Mouse (Mus musculus): ENCODE results near the gene Tmem203. TPM values are rescaled to one million over a fixed set of nuclear protein-coding genes. Genes with fewer than 3 reads are reported as not detected.

Gene Tmem203
- polyA plus RNA-seq, 1 experiment = 1.6 TPM

GRCm38 (mm10) chr2:25223681-25224491, 31.4 kb upstream of the Tmem203 start:
- Histone ChIP-seq H3K4me3 (replicated peaks) (peak overlapping the region; percentile 66), H3K27me3 (ENCODE audit: control insufficient read depth) (no peaks in the 10 kb centered on the region), H3K36me3 (ENCODE audit: control insufficient read depth) (peaks cover 38% of the 10 kb centered on the region), H3K9me3 (ENCODE audit: control insufficient read depth, low read length) (no peaks in the 10 kb centered on the region), H3K4me1 (ENCODE audit: control insufficient read depth) (peaks cover 55% of the 10 kb centered on the region)
- TF ChIP-seq GATA1 (IDR thresholded peaks at IDR 0.05; ENCODE audit: low read length) (peak; percentile 64), TAL1 (IDR thresholded peaks at IDR 0.05; ENCODE audit: low read length) (peak; percentile 55; the same call in 2 of the 3 replicates)

GRCm38 (mm10) chr2:25224492-25224765, 30.8 kb upstream of the Tmem203 start, which contains the start of gene Tubb4b:
Gene Tubb4b, minus strand, starts transcription at chr2:25224702.
- peaks cover 38% of the 10 kb centered on the region for H3K36me3 ChIP-seq (ENCODE audit: control insufficient read depth)
- H3K4me3 ChIP-seq (replicated peaks) = peak within 1 kb of the TSS; percentile 66
- no peaks in the 10 kb centered on the region for H3K27me3 ChIP-seq (ENCODE audit: control insufficient read depth)
- H3K4me1 ChIP-seq (ENCODE audit: control insufficient read depth) = peaks cover 60% of the 10 kb centered on the region
- TF ChIP-seq TAL1 (IDR thresholded peaks at IDR 0.05; ENCODE audit: low read length) (no peak), GATA1 (IDR thresholded peaks at IDR 0.05; ENCODE audit: low read length) (no peak)
- H3K9me3 ChIP-seq (ENCODE audit: control insufficient read depth, low read length) = no peaks in the 10 kb centered on the region

GRCm38 (mm10) chr2:25224766-25225752, 30.2 kb upstream of the Tmem203 start:
- peaks cover 60% of the 10 kb centered on the region for H3K4me1 ChIP-seq (ENCODE audit: control insufficient read depth)

GRCm38 (mm10) chr2:25225811-25226379, 29.3 kb upstream of the Tmem203 start:
- H3K4me3 ChIP-seq (replicated peaks) = peak overlapping the region; percentile 66

More at GRCm38 (mm10) chr2:25224766-25225752, 30.2 kb upstream of the Tmem203 start:
- Histone ChIP-seq H3K27me3 (ENCODE audit: control insufficient read depth) (no peaks in the 10 kb centered on the region), H3K4me3 (replicated peaks) (peak overlapping the region; percentile 66), H3K36me3 (ENCODE audit: control insufficient read depth) (peaks cover 38% of the 10 kb centered on the region), H3K9me3 (ENCODE audit: control insufficient read depth, low read length) (no peaks in the 10 kb centered on the region)
- no peak for TF ChIP-seq GATA1 (IDR thresholded peaks at IDR 0.05; ENCODE audit: low read length)

GRCm38 (mm10) chr2:25226864-25227263, 28.4 kb upstream of the Tmem203 start:
- H3K9me3 ChIP-seq (ENCODE audit: control insufficient read depth, low read length) = no peaks in the 10 kb centered on the region
- peaks cover 25% of the 10 kb centered on the region for H3K36me3 ChIP-seq (ENCODE audit: control insufficient read depth)
- TF ChIP-seq TAL1 (IDR thresholded peaks at IDR 0.05; ENCODE audit: low read length) = no peak
- no peak for TF ChIP-seq GATA1 (IDR thresholded peaks at IDR 0.05; ENCODE audit: low read length)
- H3K4me3 ChIP-seq (replicated peaks) = no peak overlapping the region
- peaks cover 7% of the 10 kb centered on the region for H3K27me3 ChIP-seq (ENCODE audit: control insufficient read depth)
- H3K4me1 ChIP-seq (ENCODE audit: control insufficient read depth) = peaks cover 46% of the 10 kb centered on the region

More at GRCm38 (mm10) chr2:25225811-25226379, 29.3 kb upstream of the Tmem203 start:
- Histone ChIP-seq H3K9me3 (ENCODE audit: control insufficient read depth, low read length) (no peaks in the 10 kb centered on the region), H3K27me3 (ENCODE audit: control insufficient read depth) (peaks cover 2% of the 10 kb centered on the region), H3K36me3 (ENCODE audit: control insufficient read depth) (peaks cover 34% of the 10 kb centered on the region), H3K4me1 (ENCODE audit: control insufficient read depth) (peaks cover 56% of the 10 kb centered on the region)
- TF ChIP-seq TAL1 (IDR thresholded peaks at IDR 0.05; ENCODE audit: low read length) = no peak
- no peak for TF ChIP-seq GATA1 (IDR thresholded peaks at IDR 0.05; ENCODE audit: low read length)

GRCm38 (mm10) chr2:25227406-25227805, 27.8 kb upstream of the Tmem203 start:
- Histone ChIP-seq H3K27me3 (ENCODE audit: control insufficient read depth) (peaks cover 7% of the 10 kb centered on the region), H3K9me3 (ENCODE audit: control insufficient read depth, low read length) (no peaks in the 10 kb centered on the region), H3K36me3 (ENCODE audit: control insufficient read depth) (peaks cover 19% of the 10 kb centered on the region), H3K4me3 (replicated peaks) (no peak overlapping the region), H3K4me1 (ENCODE audit: control insufficient read depth) (peaks cover 41% of the 10 kb centered on the region)
- TF ChIP-seq GATA1 (IDR thresholded peaks at IDR 0.05; ENCODE audit: low read length) (no peak), TAL1 (IDR thresholded peaks at IDR 0.05; ENCODE audit: low read length) (no peak)

GRCm38 (mm10) chr2:25228431-25228889, 26.8 kb upstream of the Tmem203 start:
- no peak for TF ChIP-seq GATA1 (IDR thresholded peaks at IDR 0.05; ENCODE audit: low read length)
- no peak for TF ChIP-seq TAL1 (IDR thresholded peaks at IDR 0.05; ENCODE audit: low read length)
- Histone ChIP-seq H3K27me3 (ENCODE audit: control insufficient read depth) (peaks cover 7% of the 10 kb centered on the region), H3K4me3 (replicated peaks) (peak overlapping the region; percentile 46), H3K4me1 (ENCODE audit: control insufficient read depth) (peaks cover 34% of the 10 kb centered on the region), H3K36me3 (ENCODE audit: control insufficient read depth) (peaks cover 9% of the 10 kb centered on the region), H3K9me3 (ENCODE audit: control insufficient read depth, low read length) (no peaks in the 10 kb centered on the region)

GRCm38 (mm10) chr2:25228995-25229530, 26.2 kb upstream of the Tmem203 start:
- Histone ChIP-seq H3K4me3 (replicated peaks) (peak overlapping the region; percentile 46), H3K36me3 (ENCODE audit: control insufficient read depth) (peaks cover 3% of the 10 kb centered on the region), H3K9me3 (ENCODE audit: control insufficient read depth, low read length) (no peaks in the 10 kb centered on the region), H3K27me3 (ENCODE audit: control insufficient read depth) (peaks cover 7% of the 10 kb centered on the region), H3K4me1 (ENCODE audit: control insufficient read depth) (peaks cover 34% of the 10 kb centered on the region)
- TF ChIP-seq TAL1 (IDR thresholded peaks at IDR 0.05; ENCODE audit: low read length) (no peak), GATA1 (IDR thresholded peaks at IDR 0.05; ENCODE audit: low read length) (no peak)

All from erythroblast, embryonic 14.5 days (primary cell).